Comparison of ENCODE assay signal across 27 mouse cellular contexts in genomic region chr3:54832491-54832890, GRCm38 (mm10).
"Had no signal": no experiment of that assay in that cellular context is flagged by ENCODE, and none has a peak within 500 bp of the region (broad histone marks: within the 10 kb centered on the region; RNA-seq: fewer than 3 reads in every experiment).

No protein-coding gene starts in this region.

- DNase-seq: heart, postnatal 10 days; heart, postnatal 14 days; heart, postnatal 36 days; heart, postnatal 4 days; kidney, adult 11 months; kidney, adult 18-20 months; kidney, adult 2 months; kidney, adult 8-10 months; kidney, adult 9 months; kidney, postnatal 10 days; kidney, postnatal 14 days; kidney, postnatal 25 days; kidney, postnatal 36 days; kidney, postnatal 4 days; layer of hippocampus, adult 9-11 months; layer of hippocampus, postnatal 36 days had no signal

- H3K4me3 ChIP-seq: heart, embryonic 12.5 days; heart, embryonic 13.5 days; heart, embryonic 15.5 days; hindbrain, embryonic 10.5 days; hindbrain, embryonic 12.5 days; hindbrain, embryonic 13.5 days; hindbrain, embryonic 15.5 days; intestine, embryonic 15.5 days; kidney, embryonic 15.5 days; layer of hippocampus, adult 2 months; left cerebral cortex, adult 2 months had no signal

- H3K4me1 ChIP-seq: heart, embryonic 12.5 days; heart, embryonic 13.5 days; heart, embryonic 15.5 days; hindbrain, embryonic 10.5 days; hindbrain, embryonic 12.5 days; hindbrain, embryonic 13.5 days; hindbrain, embryonic 15.5 days; intestine, embryonic 15.5 days; kidney, embryonic 15.5 days had no signal
